Mouse (Mus musculus) bone marrow, adult 2 months (tissue): ENCODE measurements around the gene Fez1.

Source experiments
- CTCF ChIP-seq: fragments of 200-500 bp; IDR thresholded peaks from 2 replicates; pipeline ENCODE4 v1.5.1; 2011; ENCODE audit warnings: low read length, control low read depth; ENCODE audit not compliant: control insufficient read depth, insufficient read depth
- POLR2A ChIP-seq: fragments of 200-500 bp; IDR thresholded peaks from 2 replicates; pipeline ENCODE4 v1.6.1; 2011; ENCODE audit warnings: low read depth, mild to moderate bottlenecking, control low read depth, low read length, borderline replicate concordance; ENCODE audit not compliant: control insufficient read depth

DNA sequence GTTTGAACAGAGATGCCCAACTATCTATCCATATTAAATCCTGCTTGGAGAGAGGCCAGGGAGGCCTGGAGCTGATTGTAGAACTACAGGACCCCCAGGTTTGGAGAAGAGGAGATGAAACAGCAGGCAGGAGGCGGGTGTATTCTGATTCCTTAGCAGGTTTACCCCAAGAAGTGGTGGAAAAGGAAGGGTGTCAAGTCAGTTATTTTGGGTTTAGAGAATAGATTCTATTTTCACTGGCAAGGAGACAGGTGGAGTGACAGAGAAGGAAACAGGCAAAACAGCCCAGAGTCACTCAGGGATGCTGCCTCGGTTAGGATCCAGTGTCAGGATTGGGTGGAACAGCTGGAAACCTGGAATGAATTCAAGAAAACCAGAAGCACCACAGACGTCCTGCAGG, 61.9 kb downstream of the Fez1 start:
- no peak for TF ChIP-seq CTCF
- TF ChIP-seq POLR2A, result no peak
